Mouse (Mus musculus) T-cell, adult 66 days (primary cell): ENCODE results near the gene Hnrnph3. TPM values are rescaled to one million over a fixed set of nuclear protein-coding genes. Genes with fewer than 3 reads are reported as not detected.

Source experiments
- total RNA-seq, 2 experiments: library from RNA; stranded (reverse); gene quantifications; 3 replicates in 1 of 2; 4 replicates in 1 of 2; pipeline ENCODE4 v1.2.4; 2023

The Hnrnph3 gene
- 10 to 100 TPM; 84.6 to 92.8 TPM for total RNA-seq

DNA sequence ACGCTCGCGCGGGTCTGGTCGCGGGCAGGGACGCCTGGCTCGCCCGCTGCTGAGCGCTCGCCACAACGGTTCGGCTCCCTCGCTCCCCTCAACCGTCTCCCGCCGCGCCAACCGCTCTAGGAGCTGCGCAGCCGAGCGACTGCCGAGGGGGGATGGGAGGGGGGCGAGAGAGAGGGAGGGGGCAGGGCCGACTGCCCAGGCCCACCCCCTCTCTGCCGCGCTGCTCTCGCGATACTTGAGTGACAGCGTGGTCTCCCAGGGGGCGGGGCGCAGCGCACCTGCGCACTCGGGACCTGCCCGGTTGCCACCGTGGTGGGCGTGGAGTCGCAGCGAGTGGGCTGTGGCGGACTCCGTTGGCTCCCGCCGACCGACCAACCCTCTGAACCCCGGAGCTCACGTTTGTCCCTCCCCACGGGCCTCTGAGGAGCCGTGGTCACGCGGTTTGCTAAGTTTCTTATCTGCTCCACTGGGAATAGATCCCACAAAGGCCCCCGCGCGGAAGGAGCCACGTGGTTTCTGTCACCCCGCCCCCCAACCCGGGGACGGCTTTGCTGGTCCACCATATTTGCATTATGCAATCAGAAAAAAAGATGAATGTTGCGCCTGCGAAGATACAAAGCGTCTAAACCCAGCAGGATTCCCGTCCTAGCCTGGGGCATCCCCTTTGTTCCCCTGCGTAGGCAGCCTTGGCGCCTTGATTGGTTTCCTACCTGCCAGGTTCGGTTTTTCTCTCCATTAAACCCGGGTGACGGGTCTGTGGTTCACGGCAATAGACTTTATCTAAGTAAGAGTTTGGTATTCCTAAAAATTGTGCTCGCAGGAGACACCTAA lies at the start of gene Hnrnph3, which contains the start of gene Pbld2:
Gene Hnrnph3 (minus strand): TSS at position 469 of the 831 bp plus-strand sequence.
Gene Pbld2 (plus strand): TSS at position 567 of the 831 bp plus-strand sequence.

GRCm38 (mm10) chr10:63059862-63060261 lies 35.8 kb upstream of the Hnrnph3 start, which contains the start of gene Pbld1:
Gene Pbld1, plus strand, starts transcription at chr10:63060162.

GRCm38 (mm10) chr10:62980039-62980954 lies 43.7 kb downstream of the Hnrnph3 start, which contains the start of gene Rufy2:
Gene Rufy2, plus strand, starts transcription at chr10:62980223.

Other genes with a start within 250 kb of the Hnrnph3 start
- 100 to 1,000 TPM; 117 to 144 TPM for gene Ccar1, start 231.9 kb downstream of the Hnrnph3 start, total RNA-seq
- 10 to 100 TPM; 23.4 to 30.0 TPM for gene Tet1, start 115.2 kb downstream of the Hnrnph3 start, total RNA-seq
- gene Slc25a16, start 103.6 kb downstream of the Hnrnph3 start, total RNA-seq = 10 to 100 TPM; 14.2 to 14.6 TPM
- gene Dna2, start 77.2 kb downstream of the Hnrnph3 start, total RNA-seq = 1 to 10 TPM in 1 of 2 experiments, under 1 TPM in 1; 0.95 to 2.0 TPM
- 10 to 100 TPM; 48.0 to 67.7 TPM for gene Rufy2, start 44.0 kb downstream of the Hnrnph3 start, total RNA-seq
- gene Pbld2, start 98 bp upstream of the Hnrnph3 start, total RNA-seq = 1 to 10 TPM in 1 of 2 experiments, under 1 TPM in 1; 0.71 to 1.8 TPM
- gene Pbld1, start 35.9 kb upstream of the Hnrnph3 start, total RNA-seq = under 1 TPM in 1 of 2 experiments, not detected in 1; 0.30 TPM
- not detected for gene Atoh7, start 75.4 kb upstream of the Hnrnph3 start, total RNA-seq
- not detected for gene Mypn, start 179.7 kb upstream of the Hnrnph3 start, total RNA-seq
- gene Herc4, start 219.6 kb upstream of the Hnrnph3 start, total RNA-seq = 100 to 1,000 TPM; 146 to 162 TPM